Mouse (Mus musculus) limb, embryonic 12.5 days (tissue): Measurements from ENCODE around the gene Camkk1. TPM values are rescaled to one million over a fixed set of nuclear protein-coding genes. Genes with fewer than 3 reads are reported as not detected.

Experiments
- ATAC-seq: fragments of 200-750 bp; cut with Nextera tagmentation; 2 replicates; pipeline ENCODE4 v1.8.0; 2017; ENCODE audit warnings: low read depth, moderate TSS enrichment; ENCODE audit not compliant: insufficient number of reproducible peaks, insufficient read depth, low FRiP score, low TSS enrichment
- H3K27ac ChIP-seq: fragments of 300-500 bp; sonication (generic); 2 replicates; pipeline ENCODE4 v1.5.1; 2016; ENCODE audit warnings: mild to moderate bottlenecking, moderate library complexity
- H3K27me3 ChIP-seq: fragments of 300-500 bp; sonication (generic); 2 replicates; pipeline ENCODE4 v1.6.1; 2016; ENCODE audit warnings: mild to moderate bottlenecking, moderate library complexity
- H3K36me3 ChIP-seq: fragments of 300-500 bp; sonication (generic); 2 replicates; pipeline ENCODE4 v1.6.1; 2016; ENCODE audit warnings: mild to moderate bottlenecking, moderate library complexity
- H3K4me1 ChIP-seq: fragments of 300-500 bp; sonication (generic); replicated peaks from 2 replicates; pipeline ENCODE4 v1.6.1; 2016
- H3K4me2 ChIP-seq: fragments of 300-500 bp; sonication (generic); 2 replicates; pipeline ENCODE4 v1.6.1; 2016; ENCODE audit warnings: mild to moderate bottlenecking, moderate library complexity
- H3K4me3 ChIP-seq: fragments of 300-500 bp; sonication (generic); replicated peaks from 2 replicates; pipeline ENCODE4 v1.5.1; 2016; ENCODE audit warnings: mild to moderate bottlenecking
- H3K9ac ChIP-seq: fragments of 300-500 bp; sonication (generic); replicated peaks from 2 replicates; pipeline ENCODE4 v1.6.1; 2016; ENCODE audit warnings: mild to moderate bottlenecking, moderate library complexity
- H3K9me3 ChIP-seq: fragments of 300-500 bp; sonication (generic); 2 replicates; pipeline ENCODE4 v1.6.1; 2016; ENCODE audit warnings: mild to moderate bottlenecking, moderate library complexity
- WGBS: fragments of 180-500 bp; shearing (Covaris S2); methylation state at CpG from one replicate; pipeline ENCODE4 v1.1.7; 2016; 5-methylcytosine and 5-hydroxymethylcytosine counted together
- polyA plus RNA-seq: library from polyadenylated mRNA; unstranded; fragments of >200 nt; fragmentation: Nextera tagmentation; extraction: Ambion mirVana; gene quantifications from 2 replicates; pipeline ENCODE4 v1.2.1, GENCODE M21; 2016

The Camkk1 gene
- polyA plus RNA-seq, 1 experiment from 2014 or later: 9.7 TPM

DNA sequence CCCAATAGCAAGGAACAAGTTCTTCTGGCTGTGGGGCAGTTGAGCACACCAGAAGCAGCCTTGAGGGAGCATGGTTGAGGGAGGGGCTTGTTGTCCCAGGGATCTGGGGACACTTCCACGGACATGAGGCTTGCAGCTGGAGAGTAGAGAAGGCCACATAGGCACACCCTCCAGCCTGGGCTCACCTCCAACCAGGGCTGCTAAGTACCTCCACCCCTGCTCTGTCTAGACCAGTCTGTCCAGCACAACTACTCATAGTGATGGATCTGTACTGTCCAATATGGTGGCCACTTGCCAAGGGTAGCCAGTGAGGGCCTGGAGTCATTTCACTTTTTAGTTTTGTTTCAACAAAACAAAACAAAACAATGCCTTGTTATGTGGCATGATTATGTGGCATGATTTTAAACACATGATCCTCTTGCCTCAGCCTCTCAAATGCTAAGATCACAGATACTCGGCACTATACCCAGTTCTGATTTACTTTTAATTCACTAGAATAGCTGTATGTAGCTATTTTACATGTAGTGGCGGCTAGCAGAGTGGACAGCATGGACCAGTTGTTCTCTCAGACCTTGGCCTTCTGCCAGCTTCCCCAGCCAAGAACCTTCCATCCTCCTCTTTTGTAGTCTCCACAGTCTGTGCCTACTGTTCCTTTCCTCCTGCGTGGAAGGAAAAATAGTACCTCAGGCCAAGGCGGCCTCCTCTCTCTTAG is 3.3 kb upstream of the Camkk1 start:
- no peaks in the 10 kb centered on the region for H3K9me3 ChIP-seq
- no peak overlapping the region for H3K4me2 ChIP-seq
- peaks cover 8% of the 10 kb centered on the region for H3K4me1 ChIP-seq
- no peaks in the 10 kb centered on the region for H3K36me3 ChIP-seq
- 72% methylated on average over 5 of the region's 5 CpGs for WGBS
- H3K4me3 ChIP-seq: no peak overlapping the region
- no peak overlapping the region for H3K27ac ChIP-seq
- no peak for ATAC-seq
- H3K9ac ChIP-seq: no peak overlapping the region
- peaks cover 35% of the 10 kb centered on the region for H3K27me3 ChIP-seq

- H3K27me3 ChIP-seq: peaks cover 37% of the 10 kb centered on the region
- WGBS: 73% methylated on average over 6 of the region's 6 CpGs
- no peak overlapping the region for H3K4me3 ChIP-seq
- no peak overlapping the region for H3K27ac ChIP-seq
- H3K9ac ChIP-seq: no peak overlapping the region
- peaks cover 8% of the 10 kb centered on the region for H3K4me1 ChIP-seq
- H3K9me3 ChIP-seq: no peaks in the 10 kb centered on the region
- no peaks in the 10 kb centered on the region for H3K36me3 ChIP-seq
- no peak overlapping the region for H3K4me2 ChIP-seq
- ATAC-seq: no peak
These were observed 2.7 kb upstream of the Camkk1 start for GRCm38 (mm10) chr11:73016103-73016420.

DNA sequence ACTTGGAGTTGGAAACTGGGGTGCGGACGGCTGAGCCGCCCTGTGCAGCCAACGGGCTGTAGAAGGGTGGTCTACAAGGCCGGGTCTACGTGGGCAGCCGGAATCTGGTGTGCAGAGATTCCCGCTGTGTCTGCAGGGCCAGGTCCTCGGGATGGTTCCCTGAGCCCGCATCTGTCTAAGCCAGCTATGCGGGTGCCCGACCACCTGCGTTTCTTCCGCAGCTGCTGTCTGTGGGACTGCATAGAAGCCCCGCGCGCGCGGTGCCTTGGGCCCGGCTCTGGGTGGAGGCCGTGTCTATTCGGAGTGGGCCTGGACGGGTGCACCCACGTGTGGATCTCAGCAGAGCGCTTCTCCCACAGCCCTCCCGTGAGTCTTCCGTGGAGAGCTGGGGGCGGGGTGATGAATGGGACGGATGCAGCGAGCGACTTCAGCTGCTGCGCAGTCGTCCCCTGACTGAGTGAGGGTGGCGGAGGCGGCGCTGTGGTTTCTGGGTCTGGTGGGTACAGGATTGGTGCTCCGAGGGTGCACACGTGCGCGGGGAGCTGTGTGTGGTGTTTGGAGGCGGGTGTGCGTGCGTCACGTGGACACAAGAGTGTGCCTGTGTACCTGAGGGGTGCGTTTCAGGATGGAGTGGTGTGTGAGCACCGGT is 463 bp downstream of the Camkk1 start:
- Histone ChIP-seq H3K4me3 (peak overlapping the region; percentile 67), H3K9me3 (no peaks in the 10 kb centered on the region), H3K9ac (peak overlapping the region; percentile 69), H3K36me3 (no peaks in the 10 kb centered on the region), H3K27me3 (peaks cover 52% of the 10 kb centered on the region), H3K27ac (no peak overlapping the region), H3K4me2 (peak overlapping the region; percentile 98), H3K4me1 (peaks cover 25% of the 10 kb centered on the region)
- peak; percentile 69 for ATAC-seq
- WGBS: under 1% methylated on average over 46 of the region's 46 CpGs

DNA sequence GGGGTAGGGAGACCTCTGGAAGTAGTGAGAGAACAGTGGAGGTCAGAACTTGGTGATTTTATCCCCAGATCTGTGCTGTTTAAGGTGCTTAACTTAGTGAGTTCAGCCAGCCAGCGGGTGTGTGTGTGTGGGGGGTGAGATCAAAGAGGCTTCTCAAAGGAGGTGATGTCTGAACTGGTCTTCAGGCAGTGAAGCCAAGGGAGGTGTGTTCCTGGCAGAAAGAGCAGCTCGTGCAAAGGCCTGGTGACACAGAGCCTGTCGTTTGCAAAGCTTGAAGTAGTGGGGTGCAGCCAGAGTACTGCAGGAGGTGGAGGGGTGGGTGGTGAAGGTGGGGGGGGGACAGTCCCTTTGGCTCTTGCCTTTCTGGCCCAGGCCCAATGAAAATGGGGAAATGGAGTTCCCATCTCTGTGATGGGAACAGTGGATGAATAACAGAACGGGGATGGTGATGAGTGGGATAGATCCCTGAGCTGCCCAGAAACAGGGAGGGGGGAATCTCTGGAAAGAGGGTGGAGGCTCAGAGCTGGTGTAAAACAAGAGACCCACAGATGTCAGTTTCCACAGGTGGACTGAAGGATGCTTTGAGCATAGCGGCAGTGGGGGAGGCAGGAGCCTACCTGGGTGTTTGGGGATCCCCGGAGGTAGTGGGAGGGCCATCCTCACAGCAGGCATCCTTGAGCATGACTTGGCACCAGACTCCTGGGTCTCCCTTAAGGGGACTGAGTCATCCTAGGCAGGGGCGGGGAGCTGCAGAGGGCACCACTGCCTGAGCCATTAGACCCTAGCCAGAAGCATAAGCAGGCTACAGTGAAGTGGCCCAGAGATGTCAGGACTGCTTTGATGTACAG is 2.4 kb downstream of the Camkk1 start:
- no peaks in the 10 kb centered on the region for H3K9me3 ChIP-seq

GRCm38 (mm10) chr11:73023099-73023498 is 4.3 kb downstream of the Camkk1 start:
- peaks cover 30% of the 10 kb centered on the region for H3K4me1 ChIP-seq
- 46% methylated on average over 9 of the region's 9 CpGs for WGBS
- no peak overlapping the region for H3K4me3 ChIP-seq
- no peak overlapping the region for H3K4me2 ChIP-seq
- no peaks in the 10 kb centered on the region for H3K36me3 ChIP-seq
- no peaks in the 10 kb centered on the region for H3K9me3 ChIP-seq
- no peak for ATAC-seq
- H3K27me3 ChIP-seq: peaks cover 43% of the 10 kb centered on the region
- no peak overlapping the region for H3K9ac ChIP-seq
- H3K27ac ChIP-seq: no peak overlapping the region

More for the DNA sequence above, 2.4 kb downstream of the Camkk1 start:
- Histone ChIP-seq H3K9ac (no peak overlapping the region), H3K36me3 (no peaks in the 10 kb centered on the region), H3K27me3 (peaks cover 52% of the 10 kb centered on the region), H3K27ac (no peak overlapping the region), H3K4me2 (no peak overlapping the region), H3K4me1 (peaks cover 30% of the 10 kb centered on the region), H3K4me3 (no peak overlapping the region)
- 52% methylated on average over 7 of the region's 7 CpGs for WGBS
- ATAC-seq: no peak

DNA sequence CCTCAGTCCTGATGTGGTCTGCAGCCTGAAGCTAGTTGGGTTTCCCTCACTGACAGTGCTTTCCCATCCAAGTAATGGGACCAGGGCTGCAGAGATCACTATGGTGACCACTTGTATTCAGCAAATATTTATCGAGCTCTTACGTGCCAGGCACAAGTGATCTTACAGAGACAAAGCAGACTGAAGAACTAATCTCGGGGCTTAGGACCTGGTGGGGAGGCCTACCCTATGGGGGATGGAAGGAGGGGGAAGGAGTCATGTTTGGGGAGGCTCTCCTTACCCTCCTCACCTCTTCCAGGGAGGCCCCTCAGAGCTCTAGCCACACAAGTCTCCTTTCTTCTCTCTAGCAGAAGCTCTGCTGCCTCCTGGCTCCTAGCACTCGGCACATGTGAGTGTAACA is 5.0 kb downstream of the Camkk1 start:
- no peak overlapping the region for H3K4me3 ChIP-seq
- no peak overlapping the region for H3K9ac ChIP-seq
- H3K4me1 ChIP-seq: peaks cover 30% of the 10 kb centered on the region
- no peak overlapping the region for H3K27ac ChIP-seq
- no peak for ATAC-seq
- no peak overlapping the region for H3K4me2 ChIP-seq
- H3K36me3 ChIP-seq: no peaks in the 10 kb centered on the region
- H3K27me3 ChIP-seq: peaks cover 38% of the 10 kb centered on the region
- WGBS: 87% methylated on average over 4 of the region's 4 CpGs
- no peaks in the 10 kb centered on the region for H3K9me3 ChIP-seq

GRCm38 (mm10) chr11:73024236-73024904 is 5.6 kb downstream of the Camkk1 start:
- Histone ChIP-seq H3K4me2 (no peak overlapping the region), H3K9me3 (no peaks in the 10 kb centered on the region), H3K4me3 (no peak overlapping the region), H3K4me1 (peaks cover 29% of the 10 kb centered on the region), H3K36me3 (no peaks in the 10 kb centered on the region), H3K27ac (no peak overlapping the region), H3K9ac (no peak overlapping the region), H3K27me3 (peaks cover 34% of the 10 kb centered on the region)
- ATAC-seq: no peak
- 67% methylated on average over 7 of the region's 7 CpGs for WGBS

DNA sequence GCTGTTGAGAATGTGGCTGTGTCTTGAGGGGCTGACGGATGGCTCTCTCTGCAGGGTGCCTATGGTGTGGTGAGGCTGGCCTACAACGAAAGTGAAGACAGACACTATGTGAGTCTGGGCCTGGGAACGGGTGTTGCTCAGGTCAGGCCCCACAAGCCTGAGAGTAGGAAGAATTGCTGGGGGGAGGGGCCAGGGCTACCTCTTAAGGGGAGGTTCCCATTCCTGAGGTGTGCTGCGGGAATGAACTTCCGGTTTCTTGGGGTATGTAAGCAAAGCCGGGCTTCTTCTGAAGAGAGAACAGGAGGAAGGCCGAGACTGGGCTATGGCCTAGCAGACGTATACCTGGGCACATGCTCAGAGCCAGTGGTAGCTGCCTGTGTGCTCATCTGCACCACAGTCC is 8.2 kb downstream of the Camkk1 start:
- H3K9ac ChIP-seq: no peak overlapping the region; the same call in 1 of the 2 replicates
- ATAC-seq: no peak
- peaks cover 8% of the 10 kb centered on the region for H3K27me3 ChIP-seq

DNA sequence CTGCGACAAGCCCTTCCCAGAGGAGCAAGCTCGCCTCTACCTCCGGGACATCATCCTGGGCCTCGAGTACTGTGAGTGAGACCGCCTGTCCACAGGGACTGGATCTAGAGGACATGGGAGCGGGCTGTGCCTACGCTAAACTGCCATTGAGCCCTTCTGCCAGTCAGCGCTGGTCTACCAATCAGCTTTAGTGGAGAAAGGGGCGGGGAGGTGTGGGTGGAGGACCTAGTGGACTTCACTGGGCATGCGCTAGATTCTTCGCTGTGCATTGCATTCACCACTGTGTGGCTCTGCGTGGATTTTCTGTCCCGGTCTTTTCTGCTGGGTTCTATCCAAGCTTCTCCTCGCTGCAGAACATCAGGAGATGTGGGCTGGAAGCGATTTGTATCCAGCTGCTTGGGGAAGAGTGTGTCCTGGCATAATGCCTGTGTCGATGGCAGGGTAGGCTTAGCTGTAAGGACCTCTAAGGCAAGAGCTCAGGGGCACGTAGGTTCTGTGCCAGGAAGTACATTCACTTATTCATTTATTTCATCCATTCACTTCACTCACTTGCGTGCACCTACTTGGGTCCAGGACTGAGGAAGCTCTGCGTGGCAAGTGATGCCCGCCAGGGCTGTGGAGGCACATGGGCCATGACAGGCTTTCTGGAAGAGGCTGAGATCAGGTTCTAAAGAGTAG is 12.2 kb downstream of the Camkk1 start:
- Histone ChIP-seq H3K4me3 (peak overlapping the region; percentile 33), H3K4me1 (peaks cover 6% of the 10 kb centered on the region), H3K36me3 (no peaks in the 10 kb centered on the region), H3K27ac (peak overlapping the region; percentile 59), H3K4me2 (peak overlapping the region; percentile 61), H3K9me3 (no peaks in the 10 kb centered on the region), H3K9ac (peak overlapping the region; percentile 44; the same call in 1 of the 2 replicates), H3K27me3 (no peaks in the 10 kb centered on the region)
- WGBS: 26% methylated on average over 20 of the region's 20 CpGs
- peak; percentile 69 for ATAC-seq

More for the DNA sequence above, 8.2 kb downstream of the Camkk1 start:
- H3K9me3 ChIP-seq: no peaks in the 10 kb centered on the region
- no peak overlapping the region for H3K4me2 ChIP-seq
- 42% methylated on average over 8 of the region's 8 CpGs for WGBS
- no peaks in the 10 kb centered on the region for H3K36me3 ChIP-seq
- H3K27ac ChIP-seq: no peak overlapping the region
- H3K4me1 ChIP-seq: peaks cover 28% of the 10 kb centered on the region
- H3K4me3 ChIP-seq: no peak overlapping the region

DNA sequence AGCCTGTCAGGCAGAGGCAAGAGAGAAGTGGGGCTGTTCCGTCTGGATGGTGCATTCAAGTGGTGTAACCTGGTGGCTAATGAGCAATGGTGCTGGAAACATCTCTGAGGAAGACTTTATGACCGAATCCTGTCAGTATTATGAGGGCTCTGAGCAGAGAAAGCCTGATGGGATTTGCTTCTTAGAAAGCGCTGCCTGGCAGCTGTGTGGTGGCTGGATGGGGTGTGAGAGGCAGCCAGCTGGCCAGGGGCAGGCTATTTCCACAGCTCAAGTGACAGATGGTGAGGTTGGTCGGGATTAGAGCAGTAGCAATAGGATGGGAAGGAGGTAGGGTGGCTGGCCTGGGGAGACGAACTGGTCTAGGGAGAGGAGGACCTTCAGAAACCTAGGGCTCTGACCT is 12.7 kb downstream of the Camkk1 start:
- Histone ChIP-seq H3K9me3 (no peaks in the 10 kb centered on the region), H3K27me3 (no peaks in the 10 kb centered on the region), H3K27ac (peak overlapping the region; percentile 59; the same call in 1 of the 2 replicates), H3K4me1 (peaks cover 6% of the 10 kb centered on the region), H3K4me2 (peak overlapping the region; percentile 61), H3K4me3 (peak overlapping the region; percentile 33; the same call in 1 of the 2 replicates), H3K36me3 (no peaks in the 10 kb centered on the region), H3K9ac (peak overlapping the region; percentile 44; the same call in 1 of the 2 replicates)
- ATAC-seq: no peak
- WGBS: 58% methylated on average over 5 of the region's 5 CpGs
